Mouse (Mus musculus): ENCODE data around the gene Cacna2d3.

Gene Cacna2d3

GRCm38 (mm10) chr14:29639266-29639665 lies 82.4 kb downstream of the Cacna2d3 start:
- DNase-seq, result no peak

DNA sequence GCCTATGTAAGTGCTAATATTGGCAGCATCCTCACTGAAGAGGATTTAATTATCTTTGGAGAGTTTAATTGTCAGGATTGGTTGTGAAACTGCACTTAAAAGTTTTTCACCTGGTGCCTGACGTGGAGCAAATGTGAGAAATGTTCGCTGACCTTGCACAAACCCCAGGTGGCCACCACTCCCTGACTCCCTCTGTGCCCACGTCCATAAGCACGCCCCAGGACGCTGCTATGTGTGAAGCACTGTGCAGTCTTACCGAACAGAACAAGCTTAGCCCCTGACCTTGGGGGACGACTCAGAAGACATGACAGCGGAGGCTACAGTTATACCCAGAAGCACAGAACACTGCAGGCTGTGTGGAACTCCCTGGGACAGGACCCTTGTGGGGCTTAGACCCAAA lies 93.5 kb downstream of the Cacna2d3 start:
- no peak for DNase-seq

- DNase-seq, result no peak
Observed at GRCm38 (mm10) chr14:29612436-29612835, 109.2 kb downstream of the Cacna2d3 start.

GRCm38 (mm10) chr14:29608761-29609160 lies 112.9 kb downstream of the Cacna2d3 start:
- DNase-seq, result no peak

DNA sequence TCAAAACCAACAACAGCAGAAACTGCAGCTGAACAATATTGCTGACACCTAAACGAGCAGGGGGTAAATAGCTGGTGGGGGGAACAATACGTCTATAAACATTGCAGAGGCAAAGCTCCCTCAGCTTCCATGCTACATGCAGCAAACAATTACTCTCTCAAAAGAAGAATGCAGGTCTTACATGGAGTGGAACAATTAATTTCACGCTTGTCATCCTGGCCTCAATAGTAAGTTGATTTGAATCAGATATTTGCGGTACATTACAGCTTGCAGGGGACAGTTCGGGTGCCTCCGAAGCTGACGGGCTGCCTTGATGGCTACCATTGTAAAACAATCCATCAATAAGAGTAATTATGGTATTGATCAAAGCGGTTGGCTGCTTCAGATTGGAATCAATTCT lies 122.2 kb downstream of the Cacna2d3 start:
- no peak for DNase-seq

GRCm38 (mm10) chr14:29592896-29593295 lies 128.8 kb downstream of the Cacna2d3 start:
- no peak for DNase-seq

DNA sequence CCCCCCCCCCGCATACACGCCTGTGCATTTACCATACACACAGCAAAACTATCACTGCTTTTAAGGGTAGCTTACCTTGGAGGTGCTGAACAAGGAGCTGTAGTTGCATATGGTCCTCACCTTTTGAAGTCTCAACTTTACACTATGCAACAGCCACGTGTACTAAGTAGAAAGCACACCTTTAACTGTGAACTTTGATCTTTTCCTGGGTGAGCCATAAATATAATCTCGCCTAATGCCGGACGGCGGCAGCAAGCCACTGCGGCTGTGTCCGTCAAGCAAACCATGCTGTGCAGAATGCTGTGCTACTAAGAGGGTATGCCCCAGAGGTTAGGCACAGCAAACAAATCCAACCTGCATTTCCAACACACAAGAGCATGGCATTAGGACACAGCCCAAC lies 132.0 kb downstream of the Cacna2d3 start:
- no peak for DNase-seq

DNA sequence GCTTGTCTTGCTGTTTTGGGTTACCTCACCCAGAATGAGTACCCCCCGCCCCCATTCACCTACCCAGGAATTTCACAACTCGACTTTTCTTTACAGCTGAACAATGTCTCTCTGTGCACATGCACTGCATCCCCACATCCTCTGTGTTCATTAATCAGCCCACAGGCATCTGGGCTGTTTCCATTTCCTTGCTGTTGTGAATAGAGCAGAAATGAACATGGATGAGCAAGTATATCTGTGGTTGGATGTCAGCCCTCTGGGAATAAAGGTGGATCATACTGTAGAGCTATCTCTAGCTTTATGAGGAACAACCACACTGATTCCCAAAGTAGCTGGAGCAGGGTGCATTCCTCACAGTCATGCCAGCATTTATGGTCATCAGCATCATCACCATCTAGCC lies 139.7 kb downstream of the Cacna2d3 start:
- DNase-seq, result no peak

GRCm38 (mm10) chr14:29577786-29578185 lies 143.9 kb downstream of the Cacna2d3 start:
- no peak for DNase-seq

- DNase-seq, result no peak
Observed at GRCm38 (mm10) chr14:29575551-29575950, 146.1 kb downstream of the Cacna2d3 start.

GRCm38 (mm10) chr14:29562704-29563103 lies 159.0 kb downstream of the Cacna2d3 start:
- peak; percentile 17 for DNase-seq

DNA sequence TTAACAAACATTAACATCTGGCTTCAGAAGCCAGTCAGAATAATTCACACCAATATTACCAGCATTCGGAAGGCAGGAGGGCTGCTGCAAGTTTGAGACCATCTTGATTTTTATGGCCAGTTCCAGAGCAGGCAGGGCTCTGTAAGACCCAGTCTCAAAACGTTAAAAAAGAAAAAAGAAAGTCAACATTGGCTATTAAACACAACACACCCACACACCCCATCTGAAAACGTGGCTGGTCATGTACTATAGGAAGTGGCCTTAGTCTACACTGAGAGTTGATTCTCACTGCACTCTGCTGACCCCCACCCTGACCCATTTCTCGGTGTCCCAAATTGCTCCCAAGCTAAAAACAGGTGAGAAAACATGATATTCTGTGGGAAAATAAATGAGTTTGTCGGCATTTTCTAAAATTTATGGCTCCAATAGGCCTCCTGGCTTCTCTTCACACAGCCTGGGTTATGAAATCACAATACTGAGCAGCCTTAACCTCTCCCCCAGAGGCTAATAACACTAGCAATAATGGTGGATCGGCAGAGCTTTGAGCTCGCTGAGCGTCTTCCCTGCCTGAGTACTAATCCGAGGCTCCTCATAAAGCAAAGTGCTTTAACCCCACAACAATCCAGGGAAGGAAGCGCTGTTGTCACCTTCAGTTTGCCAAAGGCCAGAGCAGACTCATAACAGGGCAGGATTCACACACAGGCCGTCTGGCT lies 160.4 kb downstream of the Cacna2d3 start:
- DNase-seq, result no peak

DNA sequence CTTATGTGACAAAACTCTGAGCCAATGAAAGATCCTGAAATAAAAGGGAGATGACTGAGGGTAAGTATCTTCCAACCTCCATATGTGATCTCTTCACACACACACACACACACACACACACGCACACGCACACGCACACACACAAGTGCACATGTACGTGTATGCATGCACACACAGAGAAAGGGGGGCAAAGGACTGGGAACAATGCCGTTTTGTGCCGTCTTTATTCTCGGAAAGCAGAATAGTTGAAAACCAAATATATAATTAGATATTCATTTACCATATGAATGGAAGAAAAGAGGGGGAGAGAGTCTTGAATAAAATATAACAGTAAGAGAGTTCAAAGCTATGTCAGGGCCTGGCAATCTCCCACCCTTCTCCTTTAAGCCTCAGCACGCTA lies 163.2 kb downstream of the Cacna2d3 start:
- DNase-seq, result no peak

- DNase-seq, result no peak
Observed at GRCm38 (mm10) chr14:29556152-29556551, 165.5 kb downstream of the Cacna2d3 start.

DNA sequence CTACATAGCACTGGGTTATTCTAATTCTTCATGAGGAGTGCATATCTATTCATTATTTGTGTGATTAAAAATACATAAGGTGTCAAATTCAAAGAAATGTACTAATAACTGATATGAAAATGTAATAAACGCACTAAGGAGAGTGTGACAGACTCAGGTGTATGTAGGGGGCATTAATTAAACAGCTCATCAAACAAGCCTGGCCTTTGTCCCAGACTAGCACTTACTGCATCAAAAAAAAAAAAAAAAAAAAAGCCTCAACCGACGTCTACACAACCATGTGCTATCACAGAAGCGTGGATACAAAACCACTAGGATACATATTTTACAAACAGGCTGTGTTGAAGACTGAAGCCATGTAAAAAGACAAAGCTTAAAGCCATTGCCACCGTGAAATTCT lies 169.2 kb downstream of the Cacna2d3 start:
- no peak for DNase-seq

DNA sequence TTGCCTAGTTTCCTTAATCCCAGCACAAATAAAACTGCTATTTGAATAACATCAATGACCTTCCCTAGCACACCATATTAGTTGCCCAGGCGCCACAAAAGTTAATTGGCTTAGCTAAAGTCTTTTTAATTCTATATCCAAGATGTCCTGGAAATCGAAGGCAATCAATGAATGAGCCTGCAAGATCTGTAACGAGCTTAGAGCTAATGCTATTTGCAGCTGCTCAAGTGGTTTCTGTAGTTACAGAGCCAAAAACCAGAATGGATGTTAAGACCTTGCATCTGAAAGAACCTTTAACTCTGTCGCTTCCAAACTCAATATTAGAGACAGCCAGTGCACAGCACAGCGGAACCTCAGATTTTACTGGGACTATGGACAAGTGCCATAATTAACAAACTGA lies 173.0 kb downstream of the Cacna2d3 start:
- DNase-seq, result no peak

- no peak for DNase-seq
Observed at GRCm38 (mm10) chr14:29530516-29530915, 191.1 kb downstream of the Cacna2d3 start.

GRCm38 (mm10) chr14:29528696-29529095 lies 193.0 kb downstream of the Cacna2d3 start:
- DNase-seq, result no peak

DNA sequence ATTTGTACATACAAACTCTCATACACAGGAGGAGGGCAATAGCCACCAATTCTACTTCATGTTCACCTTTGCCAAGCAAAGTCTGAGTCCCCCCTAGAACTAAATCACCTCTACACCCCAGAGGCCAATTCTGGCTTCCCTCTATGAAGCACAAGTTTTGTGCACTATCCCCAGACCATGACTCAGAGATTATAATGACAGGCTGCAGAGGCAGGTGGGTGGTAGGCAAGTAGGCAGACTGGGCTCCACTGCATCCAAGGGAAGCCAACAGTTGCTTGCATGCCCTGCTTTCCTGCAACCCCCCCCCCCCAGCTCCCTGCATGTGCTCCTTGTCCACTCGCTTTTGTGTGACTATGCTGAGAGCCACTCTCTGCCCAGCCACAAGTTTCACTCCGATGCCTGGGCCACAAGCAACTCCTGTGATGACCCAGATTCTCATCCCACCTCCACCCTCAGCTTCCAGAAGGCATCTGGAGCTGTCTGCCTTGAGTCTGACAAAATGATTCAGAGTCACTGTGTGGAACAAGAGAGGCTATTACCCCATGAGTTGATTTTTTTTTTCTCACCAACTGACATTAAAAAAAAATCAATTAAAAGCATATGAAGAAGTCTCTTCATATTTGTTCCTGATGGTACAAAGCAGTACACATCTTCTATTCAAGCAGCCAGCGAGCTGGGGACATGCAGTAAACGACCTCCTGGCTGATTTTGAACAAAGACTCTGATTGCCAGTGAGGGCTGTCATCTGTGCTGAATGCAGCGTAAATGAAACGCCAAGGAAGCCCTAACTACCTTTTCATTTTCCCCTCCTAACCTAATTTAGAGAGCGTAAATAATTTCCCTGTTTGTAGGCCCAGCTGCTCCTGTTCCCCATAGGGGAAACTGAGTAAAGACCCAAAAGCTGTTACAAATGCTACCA lies 201.7 kb downstream of the Cacna2d3 start:
- no peak for DNase-seq

GRCm38 (mm10) chr14:29502667-29503066 lies 219.0 kb downstream of the Cacna2d3 start:
- DNase-seq, result no peak

- DNase-seq, result no peak
Observed at GRCm38 (mm10) chr14:29498546-29499290, 222.9 kb downstream of the Cacna2d3 start.

DNA sequence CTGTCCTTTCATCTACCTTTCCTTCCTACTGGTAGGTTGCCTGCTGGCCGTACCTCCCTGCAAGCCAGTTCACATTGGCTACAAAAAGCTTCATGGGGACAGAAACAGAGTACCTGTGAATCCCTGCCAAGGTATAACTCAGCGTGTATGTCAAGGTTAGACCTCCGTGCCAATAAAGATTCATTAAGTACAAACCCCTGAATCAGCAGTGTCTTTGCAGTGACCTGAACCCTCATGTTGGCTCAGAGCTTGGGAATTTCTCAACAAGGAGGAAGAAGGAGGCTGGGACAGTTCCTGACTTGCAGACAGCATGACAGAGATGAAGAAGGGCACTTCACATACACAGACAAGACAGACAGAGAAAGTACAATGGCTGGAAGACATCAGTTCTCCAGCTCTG lies 225.1 kb downstream of the Cacna2d3 start:
- no peak for DNase-seq

GRCm38 (mm10) chr14:29491786-29492185 lies 229.9 kb downstream of the Cacna2d3 start:
- no peak for DNase-seq
